ENCODE assay signal across 8 mouse cellular contexts in the genomic region with DNA sequence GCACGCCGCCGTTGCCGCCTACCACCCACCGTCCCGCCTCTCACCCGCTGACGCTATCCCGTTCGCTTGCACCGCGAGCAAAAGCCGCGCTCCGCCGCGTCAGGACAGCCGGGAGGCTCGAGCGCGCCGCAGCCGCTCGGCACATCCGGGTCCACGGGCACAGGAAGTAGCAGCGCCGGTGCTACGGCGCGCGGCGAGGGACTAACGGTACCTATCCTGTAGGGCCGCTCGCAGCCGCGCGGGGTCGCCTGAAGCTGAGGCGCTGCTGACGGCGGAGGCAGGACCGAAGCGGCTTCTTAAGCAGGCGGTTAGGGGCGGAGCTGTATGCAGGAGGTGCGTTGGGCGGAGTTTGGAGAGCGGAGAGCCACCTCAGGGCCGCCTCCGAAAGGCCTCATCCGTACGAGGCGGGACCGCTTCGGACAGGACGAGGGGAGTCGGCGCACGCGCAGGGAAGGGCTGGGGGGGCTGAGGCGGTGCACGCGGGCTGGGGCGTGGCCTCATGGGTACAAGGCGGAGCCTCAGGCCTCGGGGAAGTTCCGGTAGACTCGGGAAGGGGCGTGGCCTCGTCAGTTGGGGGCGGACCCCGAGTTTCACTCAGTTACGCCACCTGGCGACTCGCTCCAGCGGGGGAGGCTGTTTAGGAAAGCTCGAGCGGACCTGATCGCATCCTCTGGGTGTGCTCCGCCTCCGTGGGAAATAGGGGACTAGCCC. TPM values are rescaled to one million over a fixed set of nuclear protein-coding genes. Genes with fewer than 3 reads are reported as not detected.
DNase-seq lines count a peak whose midpoint lies in the region; ATAC-seq and TF ChIP-seq lines count a peak whose summit lies in the region.

A gene (minus strand): TSS at position 270 of the 711 bp plus-strand sequence.

- H3K9ac ChIP-seq in hindbrain, postnatal 0 days (replicated peaks; ENCODE audit: low read length) = peak within 1 kb of the TSS; percentile 92

- intact Hi-C loops in gastrocnemius, adult 2 months (cut with DNase I) = loop anchor here (1.0 to 5.0 kb wide), 2 partner anchors 37 to 499 kb away; no protein-coding TSS in a partner anchor
- intact Hi-C loops in left cerebral cortex, adult 2 months (cut with DNase I) = loop anchor here (1.0 to 2.0 kb wide), 2 partner anchors 10 to 38 kb away; a partner anchor contains a TSS

- under 1% methylated on average over 82 of the region's 83 CpGs for WGBS in hindbrain, postnatal 0 days

- H3K27ac ChIP-seq in gastrocnemius, adult 2 months = peak within 1 kb of the TSS; percentile 94
- peak within 1 kb of the TSS; percentile 96 for H3K27ac ChIP-seq in hindbrain, postnatal 0 days
- H3K27ac ChIP-seq in left cerebral cortex, adult 2 months = peak within 1 kb of the TSS; percentile 85

- H3K4me3 ChIP-seq in gastrocnemius, adult 2 months = peak within 1 kb of the TSS; percentile 95
- H3K4me3 ChIP-seq in hindbrain, postnatal 0 days (ENCODE audit: low read length) = peak within 1 kb of the TSS; percentile 95
- H3K4me3 ChIP-seq in left cerebral cortex, adult 2 months = peak within 1 kb of the TSS; percentile 90

- peak; percentile 64 for TF ChIP-seq CTCF in gastrocnemius, adult 2 months (IDR thresholded peaks at IDR 0.05)
- peak; percentile 68 for TF ChIP-seq CTCF in hindbrain, postnatal 0 days (IDR thresholded peaks at IDR 0.05; ENCODE audit: low read depth)
- peak; percentile 53 for TF ChIP-seq CTCF in left cerebral cortex, adult 2 months (IDR thresholded peaks at IDR 0.05)

- peaks cover 5% of the 10 kb centered on the region; the same call in 1 of the 2 replicates for H3K4me1 ChIP-seq in hindbrain, postnatal 0 days (ENCODE audit: insufficient read depth, low read length)

- DNase-seq in ZHBTc4 (ENCODE audit: low read depth, low spot score) = peak; percentile 100
- peak; percentile 100 for DNase-seq in gastrocnemius, adult 2 months
- DNase-seq in hindbrain, postnatal 0 days (ENCODE audit: low spot score) = peak; percentile 100
- peak; percentile 99 to 100 for DNase-seq in left cerebral cortex, adult 2 months (ENCODE audit: extremely low spot score in 1 of 2, low spot score in 2 of 2)
- peak; percentile 99 for DNase-seq in right cerebral cortex, adult 2 months (ENCODE audit: low spot score in 2 of 2)
- DNase-seq in urinary bladder, postnatal 14 days (ENCODE audit: low spot score) = peak; percentile 100

- H3K36me3 ChIP-seq in hindbrain, postnatal 0 days (ENCODE audit: insufficient read depth, low read length) = peaks cover 10% of the 10 kb centered on the region; the same call in 1 of the 2 replicates

- no peaks in the 10 kb centered on the region for H3K9me3 ChIP-seq in hindbrain, postnatal 0 days (ENCODE audit: low read length)

- peak; percentile 92 for ATAC-seq in common myeloid progenitor, adult 5-6 weeks (replicated peaks; ENCODE audit: low read depth, poor library complexity, severe bottlenecking)
- peak; percentile 99 for ATAC-seq in hindbrain, postnatal 0 days
- peak; percentile 89 for ATAC-seq in megakaryocyte, adult 5-6 weeks (ENCODE audit: poor library complexity, severe bottlenecking)

- peak within 1 kb of the TSS; percentile 69 for H3K4me2 ChIP-seq in hindbrain, postnatal 0 days (ENCODE audit: low read depth, low read length)

- no peaks in the 10 kb centered on the region for H3K27me3 ChIP-seq in hindbrain, postnatal 0 days (ENCODE audit: insufficient read depth, low read length)

RNA-seq across cellular contexts. Expression of the gene that starts here (rescaled TPM):
- 63.6 and 66.7 TPM in 2 replicates for total RNA-seq in common myeloid progenitor, adult 5-6 weeks (2017)
- 10 to 100 TPM; 20.2 to 22.9 TPM for total RNA-seq in gastrocnemius, adult 2 months (2021)
- total RNA-seq in hindbrain, postnatal 0 days (2014; rRNA removed) = 63.3 and 66.6 TPM in 2 replicates
- polyA plus RNA-seq in hindbrain, postnatal 0 days (2015; fragmentation: Nextera tagmentation; extraction: Ambion mirVana) = 28.8 and 35.0 TPM in 2 replicates
- 100 to 1,000 TPM; 106 to 114 TPM for total RNA-seq in left cerebral cortex, adult 2 months (2021)
- 80.0 and 87.2 TPM in 2 replicates for total RNA-seq in megakaryocyte, adult 5-6 weeks (2015)
- 30.1 and 47.3 TPM in 2 replicates for total RNA-seq in megakaryocyte, adult 5-6 weeks (2017)

Comparison
In these comparisons a context has a peak if more than half of its experiments do, and no peak if none do; other contexts are left out.
1. Peak in every context shown above with its lines: DNase-seq, ATAC-seq, H3K4me3 ChIP-seq and H3K27ac ChIP-seq.